Mouse (Mus musculus): ENCODE results near the gene Xcr1.

The Xcr1 gene

DNA sequence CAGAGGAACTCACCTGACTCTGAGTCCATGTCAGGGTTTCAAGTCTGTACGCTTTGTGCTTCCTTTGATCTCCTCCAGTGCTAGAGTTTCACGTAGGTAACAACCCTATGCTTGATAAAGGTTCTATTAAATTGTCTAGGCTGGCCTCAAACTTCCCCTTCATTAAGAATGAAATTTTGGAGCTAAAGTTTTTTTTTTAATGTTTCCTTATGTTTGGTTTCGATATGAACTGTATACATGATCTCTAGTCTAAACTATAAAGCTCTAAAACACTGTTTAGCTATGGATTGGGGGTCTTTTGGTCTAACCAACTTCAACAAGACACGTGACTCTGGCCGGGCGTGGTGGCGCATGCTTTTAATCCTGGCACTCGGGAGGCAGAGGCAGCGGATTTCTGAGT is at the start of gene Xcr1:
Xcr1 (minus strand) TSS at position 101 of the 400 bp plus-strand sequence.
- Histone ChIP-seq H3K4me3 (replicated peaks; ENCODE audit: low read length) (no peak within 1 kb of the TSS), H3K9me3 (ENCODE audit: low read length) (peaks cover 12% of the 10 kb centered on the region), H3K36me3 (ENCODE audit: insufficient read depth, low read length) (no peaks in the 10 kb centered on the region), H3K4me1 (replicated peaks; ENCODE audit: low read depth, low read length) (no peaks in the 10 kb centered on the region), H3K27me3 (ENCODE audit: insufficient read depth, low read length) (no peaks in the 10 kb centered on the region)
- no peak for TF ChIP-seq NANOG (IDR thresholded peaks at IDR 0.05; ENCODE audit: borderline replicate concordance, low read length)
- no peak for TF ChIP-seq POU5F1 (IDR thresholded peaks at IDR 0.05; ENCODE audit: borderline replicate concordance, low read length)
- TF ChIP-seq CTCF (conservative IDR thresholded peaks at IDR 0.05; ENCODE audit: low read length) = no peak

DNA sequence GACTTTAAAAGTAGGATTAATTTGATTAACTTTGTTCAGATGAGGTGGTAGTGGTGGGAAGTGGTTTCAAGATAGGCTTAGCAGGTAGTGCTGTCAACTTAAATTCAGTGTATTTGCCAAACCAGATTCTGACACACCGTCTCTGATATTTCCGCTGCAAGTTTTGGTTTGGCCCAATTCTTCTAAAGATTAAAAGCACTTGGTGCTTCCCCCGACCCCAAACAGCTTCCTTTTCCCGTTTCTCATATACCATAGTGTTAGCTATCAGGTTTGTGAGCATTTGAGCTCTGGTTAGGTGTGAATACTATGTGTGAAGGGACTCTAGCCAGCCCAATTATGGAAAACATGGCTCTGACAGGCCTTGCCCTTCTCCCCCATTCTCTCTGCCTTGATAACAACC is 10.2 kb upstream of the Xcr1 start:
- no peak for TF ChIP-seq NANOG (IDR thresholded peaks at IDR 0.05; ENCODE audit: borderline replicate concordance, low read length)
- TF ChIP-seq CTCF (conservative IDR thresholded peaks at IDR 0.05; ENCODE audit: low read length) = no peak
- no peak for TF ChIP-seq POU5F1 (IDR thresholded peaks at IDR 0.05; ENCODE audit: borderline replicate concordance, low read length)
- Histone ChIP-seq H3K4me3 (replicated peaks; ENCODE audit: low read length) (no peak overlapping the region), H3K27me3 (ENCODE audit: insufficient read depth, low read length) (no peaks in the 10 kb centered on the region), H3K36me3 (ENCODE audit: insufficient read depth, low read length) (no peaks in the 10 kb centered on the region), H3K9me3 (ENCODE audit: low read length) (peaks cover 36% of the 10 kb centered on the region), H3K4me1 (replicated peaks; ENCODE audit: low read depth, low read length) (no peaks in the 10 kb centered on the region)

DNA sequence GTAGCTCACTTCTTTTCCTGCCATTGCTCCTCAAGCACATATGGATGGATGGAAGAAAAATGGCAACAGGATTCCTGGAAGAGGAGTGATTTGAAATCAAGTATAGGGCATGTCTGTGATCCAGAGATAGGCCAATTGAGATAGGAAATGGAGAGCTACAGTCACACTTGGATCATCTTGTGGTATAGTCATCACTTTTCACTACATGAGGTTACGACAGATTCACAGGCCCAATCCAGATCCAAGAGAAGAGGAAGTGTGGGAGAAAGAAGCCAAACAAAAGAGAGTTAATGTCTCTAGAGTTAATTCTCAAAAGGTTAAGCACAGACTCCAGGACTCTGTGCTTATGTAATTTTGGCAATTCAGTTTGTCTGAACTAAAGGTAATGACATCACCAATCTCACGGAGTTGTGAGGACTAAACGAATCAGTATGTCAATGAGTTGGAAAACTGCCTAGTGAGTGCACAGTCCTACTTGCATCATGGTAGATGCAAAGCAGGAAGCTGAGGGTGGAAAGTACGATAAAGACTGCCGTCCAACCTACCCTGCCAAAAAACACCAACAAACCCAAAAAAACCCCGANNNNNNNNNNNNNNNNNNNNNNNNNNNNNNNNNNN is 7.4 kb upstream of the Xcr1 start:
- TF ChIP-seq CTCF (conservative IDR thresholded peaks at IDR 0.05; ENCODE audit: low read length) (no peak), POU5F1 (IDR thresholded peaks at IDR 0.05; ENCODE audit: borderline replicate concordance, low read length) (no peak), NANOG (IDR thresholded peaks at IDR 0.05; ENCODE audit: borderline replicate concordance, low read length) (no peak)
- peaks cover 49% of the 10 kb centered on the region for H3K9me3 ChIP-seq (ENCODE audit: low read length)
- H3K27me3 ChIP-seq (ENCODE audit: insufficient read depth, low read length) = no peaks in the 10 kb centered on the region
- no peaks in the 10 kb centered on the region for H3K4me1 ChIP-seq (replicated peaks; ENCODE audit: low read depth, low read length)
- H3K36me3 ChIP-seq (ENCODE audit: insufficient read depth, low read length) = no peaks in the 10 kb centered on the region
- H3K4me3 ChIP-seq (replicated peaks; ENCODE audit: low read length) = no peak overlapping the region

DNA sequence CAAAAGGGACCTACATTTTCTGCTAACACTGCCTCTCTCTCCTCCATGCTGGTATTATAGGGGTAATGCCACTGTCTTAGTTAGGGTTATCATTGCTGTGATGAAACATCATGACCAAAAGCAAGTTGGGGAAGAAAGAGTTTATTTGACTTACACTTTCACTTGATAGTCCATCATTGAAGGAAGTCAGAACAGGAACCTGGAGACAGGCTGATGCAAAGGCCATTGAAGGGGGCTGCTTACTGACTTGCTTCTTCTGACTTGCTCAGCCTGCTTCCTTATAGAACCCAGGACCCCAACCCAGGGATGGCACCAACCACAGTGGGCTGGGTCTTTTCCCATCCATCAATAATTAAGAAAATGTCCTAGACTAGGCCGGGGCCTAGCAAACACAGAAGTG is 1.8 kb upstream of the Xcr1 start:
- Histone ChIP-seq H3K36me3 (ENCODE audit: insufficient read depth, low read length) (no peaks in the 10 kb centered on the region), H3K4me3 (replicated peaks; ENCODE audit: low read length) (no peak overlapping the region), H3K27me3 (ENCODE audit: insufficient read depth, low read length) (no peaks in the 10 kb centered on the region), H3K4me1 (replicated peaks; ENCODE audit: low read depth, low read length) (no peaks in the 10 kb centered on the region), H3K9me3 (ENCODE audit: low read length) (peaks cover 27% of the 10 kb centered on the region)
- no peak for TF ChIP-seq POU5F1 (IDR thresholded peaks at IDR 0.05; ENCODE audit: borderline replicate concordance, low read length)
- TF ChIP-seq NANOG (IDR thresholded peaks at IDR 0.05; ENCODE audit: borderline replicate concordance, low read length) = no peak
- TF ChIP-seq CTCF (conservative IDR thresholded peaks at IDR 0.05; ENCODE audit: low read length) = no peak

DNA sequence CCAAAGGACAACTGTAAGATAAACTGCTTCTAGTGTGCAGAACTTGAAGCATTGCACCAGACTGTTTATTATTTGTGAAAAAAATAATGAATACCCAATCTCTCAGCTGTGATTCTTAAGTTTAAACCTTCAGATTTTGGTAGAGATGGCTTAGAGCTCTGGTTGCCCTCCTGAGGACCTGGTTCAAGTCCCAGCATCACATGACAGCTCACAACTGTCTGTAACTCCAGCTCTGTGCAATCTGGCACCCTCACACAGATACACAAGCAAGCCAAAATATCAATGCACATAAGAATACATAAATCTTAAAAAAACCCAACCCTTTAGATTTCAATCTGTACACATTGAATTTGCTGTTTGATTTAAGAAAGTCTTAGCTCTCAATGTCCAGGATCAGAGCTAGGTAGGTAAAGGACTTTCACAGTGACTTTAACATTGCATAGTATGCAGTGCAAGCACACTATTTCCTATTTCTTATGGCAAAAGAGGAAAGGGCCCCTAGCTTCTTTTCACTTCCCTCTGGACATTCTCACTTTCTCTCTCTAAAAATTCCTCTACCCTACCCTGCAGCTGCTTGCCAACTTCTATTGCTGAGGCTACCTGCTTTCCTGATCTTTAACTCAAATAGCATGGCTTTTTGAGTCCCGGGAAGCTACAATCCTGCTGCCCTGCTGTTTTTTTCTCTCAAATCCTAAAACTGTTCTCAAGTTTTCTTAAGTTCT is 1.2 kb upstream of the Xcr1 start:
- H3K4me1 ChIP-seq (replicated peaks; ENCODE audit: low read depth, low read length) = no peaks in the 10 kb centered on the region
- H3K36me3 ChIP-seq (ENCODE audit: insufficient read depth, low read length) = no peaks in the 10 kb centered on the region
- H3K27me3 ChIP-seq (ENCODE audit: insufficient read depth, low read length) = no peaks in the 10 kb centered on the region
- H3K4me3 ChIP-seq (replicated peaks; ENCODE audit: low read length) = no peak overlapping the region
- H3K9me3 ChIP-seq (ENCODE audit: low read length) = peaks cover 21% of the 10 kb centered on the region
- TF ChIP-seq NANOG (IDR thresholded peaks at IDR 0.05; ENCODE audit: borderline replicate concordance, low read length) (no peak), CTCF (conservative IDR thresholded peaks at IDR 0.05; ENCODE audit: low read length) (no peak), POU5F1 (IDR thresholded peaks at IDR 0.05; ENCODE audit: borderline replicate concordance, low read length) (no peak)

DNA sequence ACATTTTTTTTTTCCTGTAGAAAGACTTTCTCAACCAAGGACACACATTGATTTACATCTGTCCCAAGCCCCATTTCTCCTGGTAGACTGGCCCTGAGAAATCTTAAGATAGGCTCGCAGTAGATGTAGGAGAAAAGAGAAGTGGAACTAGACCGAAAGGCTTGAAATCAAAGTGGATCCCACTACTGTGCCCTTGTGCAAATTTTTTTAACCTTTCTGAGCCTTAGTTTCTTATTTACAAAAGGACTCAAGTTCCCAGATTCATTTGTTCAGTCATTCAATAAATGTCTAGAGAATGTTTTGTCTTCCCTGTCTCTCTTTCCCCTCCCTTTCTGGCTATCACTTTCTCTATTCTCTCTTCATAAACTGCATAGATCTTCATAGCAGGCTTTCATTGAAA is 5.0 kb downstream of the Xcr1 start:
- no peak for TF ChIP-seq CTCF (conservative IDR thresholded peaks at IDR 0.05; ENCODE audit: low read length)
- TF ChIP-seq NANOG (IDR thresholded peaks at IDR 0.05; ENCODE audit: borderline replicate concordance, low read length) = no peak
- no peak for TF ChIP-seq POU5F1 (IDR thresholded peaks at IDR 0.05; ENCODE audit: borderline replicate concordance, low read length)
- Histone ChIP-seq H3K27me3 (ENCODE audit: insufficient read depth, low read length) (no peaks in the 10 kb centered on the region), H3K4me1 (replicated peaks; ENCODE audit: low read depth, low read length) (no peaks in the 10 kb centered on the region), H3K9me3 (ENCODE audit: low read length) (peaks cover 24% of the 10 kb centered on the region), H3K4me3 (replicated peaks; ENCODE audit: low read length) (no peak overlapping the region), H3K36me3 (ENCODE audit: insufficient read depth, low read length) (no peaks in the 10 kb centered on the region)

DNA sequence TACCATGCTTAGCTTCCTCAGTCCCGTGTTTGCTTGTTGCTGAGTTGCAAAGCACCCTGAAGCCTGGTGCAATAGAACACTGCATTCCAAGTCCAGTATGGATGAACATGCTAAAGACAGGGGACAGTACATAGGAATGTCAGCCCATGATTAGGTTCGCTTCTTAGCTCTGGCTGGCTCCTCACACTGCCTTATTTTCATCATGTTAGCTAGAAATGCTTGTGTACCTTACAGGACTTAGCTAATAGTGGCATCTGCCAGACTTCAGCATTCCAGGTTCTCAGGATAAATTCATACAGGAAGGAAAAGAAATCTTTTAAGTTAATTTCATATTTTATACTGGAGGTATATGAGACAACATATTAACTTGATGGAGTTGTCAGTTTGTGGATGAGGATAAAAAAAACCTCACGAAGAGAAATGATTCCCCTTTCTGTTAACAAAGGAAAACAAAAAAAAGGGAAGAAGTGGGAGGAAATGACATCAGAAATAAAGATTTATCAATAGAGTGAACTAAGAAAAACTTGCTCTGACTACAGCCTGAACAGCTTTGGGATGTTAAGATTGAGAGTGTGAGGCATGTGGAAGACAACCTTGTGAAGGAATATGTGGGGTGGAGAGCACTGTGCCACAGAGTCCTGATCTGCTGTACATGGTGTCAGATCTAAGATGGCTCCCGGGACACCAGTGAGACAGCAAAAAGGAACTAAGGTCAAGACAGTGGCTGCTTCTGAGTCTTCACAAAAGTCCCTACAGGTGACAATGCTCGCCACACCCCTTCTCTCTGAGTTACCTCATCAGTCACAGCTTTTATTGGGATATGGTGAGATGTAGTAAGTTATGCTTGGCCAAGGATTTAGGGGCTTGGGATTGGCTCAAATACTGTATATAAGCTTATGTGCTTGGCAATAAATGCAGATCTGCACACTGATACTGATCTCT is 9.1 kb downstream of the Xcr1 start:
- H3K27me3 ChIP-seq (ENCODE audit: insufficient read depth, low read length) = no peaks in the 10 kb centered on the region

More for the DNA sequence above, 9.1 kb downstream of the Xcr1 start:
- peaks cover 10% of the 10 kb centered on the region for H3K4me1 ChIP-seq (replicated peaks; ENCODE audit: low read depth, low read length)
- peaks cover 24% of the 10 kb centered on the region for H3K9me3 ChIP-seq (ENCODE audit: low read length)
- no peak for TF ChIP-seq NANOG (IDR thresholded peaks at IDR 0.05; ENCODE audit: borderline replicate concordance, low read length)
- TF ChIP-seq CTCF (conservative IDR thresholded peaks at IDR 0.05; ENCODE audit: low read length) = no peak
- TF ChIP-seq POU5F1 (IDR thresholded peaks at IDR 0.05; ENCODE audit: borderline replicate concordance, low read length) = no peak
- no peaks in the 10 kb centered on the region for H3K36me3 ChIP-seq (ENCODE audit: insufficient read depth, low read length)
- no peak overlapping the region for H3K4me3 ChIP-seq (replicated peaks; ENCODE audit: low read length)
